Mouse (Mus musculus): Measurements from ENCODE around the gene Selenop. TPM values are rescaled to one million over a fixed set of nuclear protein-coding genes. Genes with fewer than 3 reads are reported as not detected.

Selenop gene
- 202 TPM for polyA plus RNA-seq (2014; fragmentation: Illumina TruSeq; extraction: RNeasy Lipid Tissue Mini Kit (QIAGEN cat#74804); ENCODE audit: low read depth, low replicate concordance)

DNA sequence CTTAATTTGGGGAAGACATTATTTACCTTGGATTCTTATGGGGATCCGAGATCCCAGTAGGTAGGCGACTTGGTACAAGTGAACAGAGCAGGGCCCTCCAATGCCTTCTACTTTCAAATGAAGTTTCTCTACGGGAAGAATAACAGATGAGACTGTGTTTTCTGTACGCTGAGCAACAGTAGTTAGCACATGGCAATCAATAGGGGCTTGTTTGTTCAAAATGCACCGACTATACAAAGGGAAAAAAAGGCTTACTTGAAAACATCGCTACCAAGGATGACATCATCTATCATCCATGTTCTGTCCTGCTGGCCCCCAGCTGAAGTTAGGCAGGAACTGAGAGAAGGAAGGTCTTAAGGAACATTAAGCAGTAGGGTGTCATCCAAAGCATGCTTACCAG, at the start of gene Selenop:
Gene Selenop, plus strand, starts transcription at position 301 of the 400 bp plus-strand sequence.

DNA sequence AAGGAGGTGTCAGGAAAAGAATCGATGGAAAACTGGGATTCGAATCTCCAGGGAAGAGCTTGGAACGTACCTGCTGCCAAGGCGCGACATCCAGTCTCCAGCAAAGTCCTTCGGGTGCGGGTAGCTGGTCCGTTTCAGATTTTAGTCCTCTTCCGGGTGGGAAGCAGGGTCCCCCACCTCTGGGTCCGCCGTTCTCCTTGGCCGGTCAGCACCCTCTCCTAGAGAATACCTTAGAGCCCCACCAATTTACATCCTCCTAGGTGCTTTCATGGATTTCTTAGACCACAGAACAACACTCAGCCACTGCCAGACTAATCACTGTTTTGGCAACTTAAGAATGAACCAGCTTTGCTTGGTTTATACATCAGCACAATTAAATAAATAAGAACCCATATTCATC, 35.1 kb downstream of the Selenop start, which contains the start of gene Ccdc152:
Gene Ccdc152, minus strand, starts transcription at position 101 of the 400 bp plus-strand sequence.

Other genes starting within 250 kb of the Selenop start
- 42.9 TPM for gene Ccdc152, start 35.0 kb downstream of the Selenop start, polyA plus RNA-seq (2014; fragmentation: Illumina TruSeq; extraction: RNeasy Lipid Tissue Mini Kit (QIAGEN cat#74804); ENCODE audit: low read depth, low replicate concordance)